Comparison of ENCODE assay signal across 15 mouse cellular contexts in the genomic region with DNA sequence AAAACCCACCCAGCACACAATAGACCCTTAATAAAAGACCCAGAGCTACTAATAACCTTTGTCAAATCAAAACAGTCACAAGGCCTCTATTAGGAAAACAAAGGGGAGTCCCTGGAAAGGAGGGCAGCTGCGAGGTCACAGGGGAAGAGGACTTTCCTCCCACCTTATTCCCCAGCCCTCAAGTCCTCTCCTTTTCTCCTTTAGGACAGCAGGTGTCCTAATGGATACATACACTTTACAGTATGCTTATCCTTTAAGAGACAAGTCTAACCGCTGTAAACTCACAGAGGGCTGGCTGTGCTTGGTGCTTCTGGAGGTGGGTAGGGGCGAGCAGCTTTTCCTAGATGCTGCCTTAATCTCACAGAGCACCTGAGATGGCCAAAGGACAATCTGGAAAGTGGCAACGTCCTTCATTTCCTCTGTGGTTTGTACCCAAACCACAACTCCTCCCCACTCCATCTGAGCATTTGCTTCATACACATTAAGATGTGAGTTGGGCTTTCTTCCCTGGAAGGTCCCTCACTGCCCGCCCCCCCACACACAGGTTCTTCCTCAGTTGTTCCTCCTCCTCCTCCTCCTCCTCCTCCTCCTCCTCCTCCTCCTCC. TPM values are rescaled to one million over a fixed set of nuclear protein-coding genes. Genes with fewer than 3 reads are reported as not detected.
DNase-seq lines count a peak whose midpoint lies in the region; ATAC-seq and TF ChIP-seq lines count a peak whose summit lies in the region.
"Had no signal": no experiment of that assay in that cellular context is flagged by ENCODE, and none has a peak within 500 bp of the region (broad histone marks: within the 10 kb centered on the region; RNA-seq: fewer than 3 reads in every experiment).

No protein-coding gene starts in this region.

- peaks cover 31% of the 10 kb centered on the region for H3K4me1 ChIP-seq in heart, embryonic 12.5 days (replicated peaks)
- peaks cover 1% of the 10 kb centered on the region; the same call in 1 of the 2 replicates for H3K4me1 ChIP-seq in heart, adult 2 months (ENCODE audit: control insufficient read depth, insufficient read depth, low read length)
- H3K4me1 ChIP-seq in G1E (ENCODE audit: insufficient read depth, low read depth, low read length), result peaks cover 9% of the 10 kb centered on the region; the same call in 1 of the 2 replicates
- H3K4me1 ChIP-seq in limb, embryonic 12.5 days (replicated peaks), result peaks cover 39% of the 10 kb centered on the region

- ATAC-seq in heart, embryonic 12.5 days (ENCODE audit: insufficient number of reproducible peaks, low FRiP score), result no peak
- peak; percentile 34 for ATAC-seq in G1E (ENCODE audit: extremely low read depth, insufficient number of reproducible peaks, low FRiP score, poor library complexity, severe bottlenecking)
- peak; percentile 93 for ATAC-seq in common myeloid progenitor, adult 5-6 weeks (replicated peaks; ENCODE audit: low read depth, poor library complexity, severe bottlenecking)
- no peak for ATAC-seq in limb, embryonic 12.5 days (ENCODE audit: insufficient number of reproducible peaks, insufficient read depth, low FRiP score, low TSS enrichment, low read depth)
- no peak for ATAC-seq in monocyte, adult 5-6 weeks (replicated peaks; ENCODE audit: insufficient number of reproducible peaks, low FRiP score, low TSS enrichment, poor library complexity, severe bottlenecking)

- intact Hi-C loops in heart, adult 2 months (cut with DNase I), result no loop called here

- no peak for TF ChIP-seq POLR2A in heart, adult 2 months (IDR thresholded peaks at IDR 0.05; ENCODE audit: insufficient read depth, low read depth, low read length)

- 46% methylated on average over 5 of the region's 5 CpGs for WGBS in heart, embryonic 12.5 days
- 69% methylated on average over 5 of the region's 5 CpGs for WGBS in heart, adult 2 months
- 30% methylated on average over 5 of the region's 5 CpGs for WGBS in limb, embryonic 12.5 days

- DNase-seq in heart, adult 2 months, result no peak
- DNase-seq in G1E (ENCODE audit: low spot score), result no peak
- DNase-seq in right cerebral cortex, postnatal 25 days, result no peak
- DNase-seq: adrenal gland, postnatal 36 days; gastrocnemius, postnatal 14 days; kidney, postnatal 14 days; lung, adult 18-20 months; thymus, postnatal 4 days had no signal

- no peaks in the 10 kb centered on the region for H3K79me2 ChIP-seq in heart, adult 2 months (replicated peaks; ENCODE audit: control insufficient read depth, insufficient read depth, low read length)

- no peak overlapping the region for H3K27ac ChIP-seq in heart, embryonic 12.5 days (ENCODE audit: poor library complexity, severe bottlenecking)
- no peak overlapping the region for H3K27ac ChIP-seq in heart, adult 2 months
- peak overlapping the region; percentile 73 for H3K27ac ChIP-seq in limb, embryonic 12.5 days
- H3K27ac ChIP-seq: macrophage had no signal

- no peak for TF ChIP-seq EP300 in heart, adult 2 months (IDR thresholded peaks at IDR 0.05; ENCODE audit: insufficient read depth, low read depth, low read length)

- peaks cover 10% of the 10 kb centered on the region; the same call in 1 of the 2 replicates for H3K36me3 ChIP-seq in heart, embryonic 12.5 days
- no peaks in the 10 kb centered on the region for H3K36me3 ChIP-seq in heart, adult 2 months (ENCODE audit: control insufficient read depth, insufficient read depth, low read length)
- H3K36me3 ChIP-seq in G1E (replicated peaks), result no peaks in the 10 kb centered on the region
- peaks cover 10% of the 10 kb centered on the region; the same call in 1 of the 2 replicates for H3K36me3 ChIP-seq in limb, embryonic 12.5 days

- peaks cover 5% of the 10 kb centered on the region; the same call in 1 of the 2 replicates for H3K9me3 ChIP-seq in heart, embryonic 12.5 days (replicated peaks)
- H3K9me3 ChIP-seq in G1E (replicated peaks), result 0 out of 2 replicates have a peak, but pooled peaks cover 7% of the 10 kb centered on the region
- H3K9me3 ChIP-seq in limb, embryonic 12.5 days, result peaks cover 15% of the 10 kb centered on the region

- H3K9ac ChIP-seq in heart, embryonic 12.5 days, result no peak overlapping the region
- H3K9ac ChIP-seq in heart, adult 2 months (ENCODE audit: low read depth, low read length), result no peak overlapping the region
- H3K9ac ChIP-seq in limb, embryonic 12.5 days (replicated peaks), result no peak overlapping the region
- H3K9ac ChIP-seq: limb, embryonic 13.5 days had no signal

- H3K27me3 ChIP-seq in heart, embryonic 12.5 days (replicated peaks), result no peaks in the 10 kb centered on the region
- no peaks in the 10 kb centered on the region for H3K27me3 ChIP-seq in heart, adult 2 months (ENCODE audit: control insufficient read depth, insufficient read depth, low read length)
- peaks cover 6% of the 10 kb centered on the region; the same call in 1 of the 2 replicates for H3K27me3 ChIP-seq in G1E (ENCODE audit: insufficient read depth, low read length)
- no peaks in the 10 kb centered on the region for H3K27me3 ChIP-seq in limb, embryonic 12.5 days
- H3K27me3 ChIP-seq: CH12.LX; limb, embryonic 13.5 days had no signal

- H3K4me2 ChIP-seq in heart, embryonic 12.5 days, result peak overlapping the region; percentile 27; the same call in 1 of the 2 replicates
- peak overlapping the region; percentile 33 for H3K4me2 ChIP-seq in limb, embryonic 12.5 days

- no peak overlapping the region for H3K4me3 ChIP-seq in heart, embryonic 12.5 days
- no peak overlapping the region for H3K4me3 ChIP-seq in heart, adult 2 months
- H3K4me3 ChIP-seq in G1E (ENCODE audit: low read depth, low read length), result no peak overlapping the region
- no peak overlapping the region for H3K4me3 ChIP-seq in limb, embryonic 12.5 days (replicated peaks)
- H3K4me3 ChIP-seq: limb, embryonic 13.5 days had no signal

- no peak for TF ChIP-seq CTCF in heart, adult 2 months (IDR thresholded peaks at IDR 0.05)
- TF ChIP-seq CTCF in G1E (IDR thresholded peaks at IDR 0.05; ENCODE audit: low read depth, low read length), result no peak

RNA-seq across cellular contexts. Expression of gene Bcl9, which starts 42.8 kb away (rescaled TPM):
- polyA plus RNA-seq in heart, embryonic 12.5 days (2016; fragmentation: Nextera tagmentation; extraction: Ambion mirVana), result 38.6 and 40.7 TPM in 2 replicates
- total RNA-seq in heart, adult 2 months (2021), result 10 to 100 TPM; 14.3 to 22.4 TPM
- polyA plus RNA-seq in heart, adult 2 months (2012; rRNA removed), result 15.3 and 18.0 TPM in 2 replicates
- total RNA-seq in G1E (2014; fragmentation: Nextera tagmentation) (38.5 and 44.2 TPM in 2 replicates), G1E (2017) (3.0 and 7.0 TPM in 2 replicates)
- 17.3 and 18.4 TPM in 2 replicates for polyA plus RNA-seq in G1E (2012)
- total RNA-seq in common myeloid progenitor, adult 5-6 weeks (2017), result 4.1 and 6.6 TPM in 2 replicates
- polyA plus RNA-seq in limb, embryonic 12.5 days (2016; fragmentation: Nextera tagmentation; extraction: Ambion mirVana), result 81.5 and 92.5 TPM in 2 replicates
- total RNA-seq in monocyte, adult 5-6 weeks (2017), result 1.3 to 8.7 TPM (median 3.9 TPM) in 3 replicates

Comparison
In these comparisons a context has a peak if more than half of its experiments do, and no peak if none do; other contexts are left out.
1. ATAC-seq: peak in G1E (single experiment) and common myeloid progenitor, adult 5-6 weeks (single experiment); none in heart, embryonic 12.5 days (single experiment), limb, embryonic 12.5 days (single experiment) and monocyte, adult 5-6 weeks (single experiment).